Mouse (Mus musculus): ENCODE measurements at regions not wholly inside any gene's neighbourhood (a gene's known extent, or its start where the extent isn't known, plus 50 kb on each side); places are given as distances from the start of the nearest gene placed in this dataset.

- TF ChIP-seq CTCF (IDR thresholded peaks at IDR 0.05; ENCODE audit: low read depth, low read length) (no peak), POLR2A (IDR thresholded peaks at IDR 0.05; ENCODE audit: borderline replicate concordance, low read depth, low read length) (no peak)
These were observed 182.6 kb downstream of the Gm45692 start for GRCm38 (mm10) chr8:26301961-26302360.
